Mouse (Mus musculus): ENCODE results near the gene Gm45837. TPM values are rescaled to one million over a fixed set of nuclear protein-coding genes. Genes with fewer than 3 reads are reported as not detected.

Gene Gm45837
- polyA plus RNA-seq (2015; fragmentation: Nextera tagmentation; extraction: Ambion mirVana) = 4.0 TPM in 1 of 2 replicates, not detected in the other

DNA sequence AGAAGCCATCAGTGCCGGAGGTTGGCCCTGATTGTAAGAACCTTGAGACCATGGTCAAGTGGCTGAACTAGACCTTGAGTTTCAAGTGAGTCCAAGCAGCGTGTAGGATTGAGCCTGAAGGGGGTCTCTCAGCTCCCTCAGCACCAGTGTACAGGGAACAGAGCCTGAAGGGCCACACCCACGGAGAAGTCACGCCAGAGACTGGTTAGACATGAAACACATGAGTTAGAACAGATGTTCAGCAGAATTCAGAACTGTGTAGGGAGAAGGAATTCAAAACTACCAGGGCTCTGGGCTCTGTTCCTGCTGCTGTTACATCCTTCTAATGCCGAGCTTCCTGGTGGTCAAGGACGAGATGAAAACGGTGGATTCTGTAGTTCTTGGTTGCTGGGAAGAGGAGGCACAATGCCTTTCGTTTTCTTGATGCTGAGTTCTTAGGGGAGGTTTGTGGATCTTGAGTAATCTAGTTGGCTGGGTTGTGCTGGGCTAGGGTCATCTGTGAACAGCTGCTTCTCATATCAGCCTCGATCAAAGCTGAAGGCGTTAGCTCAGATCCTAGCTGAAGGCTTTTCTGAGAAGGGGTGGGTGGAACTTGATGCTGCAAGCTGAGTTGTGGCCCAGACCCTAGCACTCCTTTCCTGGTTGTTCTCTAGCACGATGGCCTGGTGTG lies at the start of gene Gm45837:
TSS of gene Gm45837 (plus strand) at position 620 of the 670 bp plus-strand sequence.
- H3K4me3 ChIP-seq (ENCODE audit: low read depth, low read length) = no peak within 1 kb of the TSS
- peaks cover 12% of the 10 kb centered on the region for H3K36me3 ChIP-seq (ENCODE audit: control insufficient read depth, insufficient read depth)
- H3K27ac ChIP-seq (ENCODE audit: low read length) = no peak within 1 kb of the TSS
- WGBS (ENCODE audit: insufficient replicate concordance) = 58% methylated on average over 11 of the region's 11 CpGs
- no peak for ATAC-seq (ENCODE audit: low read depth)
- H3K4me1 ChIP-seq (ENCODE audit: control insufficient read depth, low read depth, low read length) = peaks cover 11% of the 10 kb centered on the region
- no peaks in the 10 kb centered on the region for H3K27me3 ChIP-seq (ENCODE audit: control insufficient read depth, insufficient read depth, low read depth, low read length)
- H3K4me2 ChIP-seq (ENCODE audit: low read depth, low read length) = no peak within 1 kb of the TSS
- H3K9me3 ChIP-seq (replicated peaks; ENCODE audit: control insufficient read depth, low read length) = no peaks in the 10 kb centered on the region
- H3K9ac ChIP-seq (ENCODE audit: low read depth, low read length) = no peak within 1 kb of the TSS

DNA sequence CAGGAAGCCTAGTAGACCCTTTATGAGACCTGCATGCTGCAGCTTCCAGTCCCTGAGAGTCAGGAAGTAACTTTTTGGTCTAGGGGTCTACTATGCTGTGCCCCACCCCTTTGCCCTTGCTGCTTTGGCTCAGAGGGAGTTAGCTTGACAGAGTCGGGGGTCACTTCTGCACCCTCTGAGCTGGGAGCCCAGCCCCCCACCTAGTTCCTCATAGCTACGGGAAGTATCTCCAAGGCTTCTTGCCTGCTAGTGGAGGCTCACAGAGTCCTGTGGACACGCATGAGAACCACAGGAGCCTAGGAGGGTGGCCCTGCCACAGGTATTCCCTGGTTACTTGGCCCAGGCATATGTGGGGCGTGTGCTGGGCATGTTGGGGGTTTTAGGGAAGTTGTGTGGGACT lies 49.7 kb upstream of the Gm45837 start:
- WGBS (ENCODE audit: insufficient replicate concordance) = 34% methylated on average over 4 of the region's 4 CpGs

DNA sequence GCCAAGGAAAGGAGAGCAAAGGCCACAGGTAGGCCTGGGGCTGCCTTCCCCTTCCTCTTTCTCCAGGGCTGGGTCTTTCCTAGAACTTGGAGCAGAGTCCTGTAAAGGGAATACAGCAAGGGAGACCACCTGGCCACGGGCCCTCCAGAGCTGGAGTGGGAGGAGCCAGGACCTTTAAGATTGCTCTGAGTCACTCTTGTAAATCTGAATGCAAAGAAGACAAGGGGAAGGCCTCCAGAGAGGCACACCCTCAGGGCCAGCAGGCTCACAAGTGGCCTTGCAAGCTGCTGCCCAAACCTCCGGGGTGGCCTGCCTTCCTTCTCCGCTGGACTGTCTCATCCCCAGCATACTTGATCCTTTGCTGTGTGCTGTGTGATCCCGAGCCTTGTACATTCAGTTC lies 48.9 kb upstream of the Gm45837 start:
- WGBS (ENCODE audit: insufficient replicate concordance) = 45% methylated on average over 4 of the region's 4 CpGs
- no peaks in the 10 kb centered on the region for H3K36me3 ChIP-seq (ENCODE audit: control insufficient read depth, insufficient read depth)

More for the DNA sequence above, 49.7 kb upstream of the Gm45837 start:
- H3K36me3 ChIP-seq (ENCODE audit: control insufficient read depth, insufficient read depth) = no peaks in the 10 kb centered on the region
- no peaks in the 10 kb centered on the region for H3K27me3 ChIP-seq (ENCODE audit: control insufficient read depth, insufficient read depth, low read depth, low read length)
- no peaks in the 10 kb centered on the region for H3K9me3 ChIP-seq (replicated peaks; ENCODE audit: control insufficient read depth, low read length)
- H3K4me3 ChIP-seq (ENCODE audit: low read depth, low read length) = no peak overlapping the region
- no peak overlapping the region; the same call in none of the 2 replicates for H3K27ac ChIP-seq (ENCODE audit: low read length)
- no peak for ATAC-seq (ENCODE audit: low read depth)
- H3K9ac ChIP-seq (ENCODE audit: low read depth, low read length) = no peak overlapping the region
- H3K4me2 ChIP-seq (ENCODE audit: low read depth, low read length) = peak overlapping the region; percentile 28; the same call in 1 of the 2 replicates
- peaks cover 16% of the 10 kb centered on the region for H3K4me1 ChIP-seq (ENCODE audit: control insufficient read depth, low read depth, low read length)

DNA sequence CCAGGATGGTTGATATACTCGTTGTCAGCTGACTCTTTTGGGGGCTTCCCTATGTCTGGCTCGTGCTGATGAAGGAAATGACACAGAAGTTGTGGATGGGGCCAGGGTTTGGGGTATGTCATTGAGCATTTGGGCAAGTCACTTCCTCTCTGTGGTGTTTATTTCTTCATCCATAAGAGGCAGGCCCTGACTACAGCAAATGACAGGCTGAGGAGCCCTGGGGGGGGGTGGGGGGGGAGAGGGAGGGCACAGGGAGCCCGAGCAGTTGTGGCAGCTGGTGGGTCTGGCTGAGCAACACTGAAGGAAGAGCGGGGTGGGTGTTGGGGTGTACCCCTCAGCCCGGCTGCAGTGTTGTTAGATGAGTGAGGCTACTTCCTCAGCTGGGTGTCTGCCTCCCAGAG lies 47.9 kb upstream of the Gm45837 start:
- 26% methylated on average over 5 of the region's 5 CpGs for WGBS (ENCODE audit: insufficient replicate concordance)
- H3K36me3 ChIP-seq (ENCODE audit: control insufficient read depth, insufficient read depth) = no peaks in the 10 kb centered on the region
- no peaks in the 10 kb centered on the region for H3K27me3 ChIP-seq (ENCODE audit: control insufficient read depth, insufficient read depth, low read depth, low read length)
- H3K4me2 ChIP-seq (ENCODE audit: low read depth, low read length) = no peak overlapping the region
- H3K9me3 ChIP-seq (replicated peaks; ENCODE audit: control insufficient read depth, low read length) = no peaks in the 10 kb centered on the region
- H3K4me1 ChIP-seq (ENCODE audit: control insufficient read depth, low read depth, low read length) = peaks cover 8% of the 10 kb centered on the region
- peak; percentile 39; the same call in 1 of the 2 replicates for ATAC-seq (ENCODE audit: low read depth)
- H3K27ac ChIP-seq (ENCODE audit: low read length) = peak overlapping the region; percentile 65; the same call in 1 of the 2 replicates
- 0 out of 2 replicates have a peak overlapping the region, but pooled peaks have one; percentile 25 for H3K4me3 ChIP-seq (ENCODE audit: low read depth, low read length)
- H3K9ac ChIP-seq (ENCODE audit: low read depth, low read length) = no peak overlapping the region

More for the DNA sequence above, 48.9 kb upstream of the Gm45837 start:
- Histone ChIP-seq H3K4me1 (ENCODE audit: control insufficient read depth, low read depth, low read length) (peaks cover 11% of the 10 kb centered on the region), H3K9me3 (replicated peaks; ENCODE audit: control insufficient read depth, low read length) (no peaks in the 10 kb centered on the region), H3K4me2 (ENCODE audit: low read depth, low read length) (peak overlapping the region; percentile 28; the same call in 1 of the 2 replicates), H3K9ac (ENCODE audit: low read depth, low read length) (no peak overlapping the region; the same call in 1 of the 2 replicates), H3K27me3 (ENCODE audit: control insufficient read depth, insufficient read depth, low read depth, low read length) (no peaks in the 10 kb centered on the region), H3K4me3 (ENCODE audit: low read depth, low read length) (peak overlapping the region; percentile 25), H3K27ac (ENCODE audit: low read length) (peak overlapping the region; percentile 46; the same call in 1 of the 2 replicates)
- ATAC-seq (ENCODE audit: low read depth) = no peak

DNA sequence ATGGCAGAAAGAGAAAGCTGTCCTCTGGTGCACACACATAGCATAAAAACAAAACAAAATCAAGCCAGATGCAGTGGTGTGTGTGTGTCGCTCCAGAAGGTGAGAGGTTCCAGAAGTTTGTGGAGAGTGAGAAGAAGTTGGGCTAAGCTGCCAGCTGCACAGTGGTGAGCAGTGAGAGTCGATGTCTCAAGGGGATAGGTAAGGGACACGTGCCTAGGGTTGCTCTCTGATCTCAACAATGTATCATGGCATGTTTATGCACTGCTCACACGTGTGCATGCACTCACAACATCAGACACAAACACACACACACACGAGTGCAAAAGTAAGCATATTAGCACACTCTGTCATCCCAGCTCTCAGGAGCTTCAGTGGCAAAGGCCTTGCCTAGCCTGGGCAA lies 46.8 kb upstream of the Gm45837 start:
- H3K4me3 ChIP-seq (ENCODE audit: low read depth, low read length) = no peak overlapping the region
- 59% methylated on average over 5 of the region's 5 CpGs for WGBS (ENCODE audit: insufficient replicate concordance)
- no peaks in the 10 kb centered on the region for H3K9me3 ChIP-seq (replicated peaks; ENCODE audit: control insufficient read depth, low read length)
- peaks cover 14% of the 10 kb centered on the region for H3K4me1 ChIP-seq (ENCODE audit: control insufficient read depth, low read depth, low read length)
- H3K36me3 ChIP-seq (ENCODE audit: control insufficient read depth, insufficient read depth) = no peaks in the 10 kb centered on the region
- ATAC-seq (ENCODE audit: low read depth) = no peak
- H3K4me2 ChIP-seq (ENCODE audit: low read depth, low read length) = no peak overlapping the region
- H3K9ac ChIP-seq (ENCODE audit: low read depth, low read length) = no peak overlapping the region
- peak overlapping the region; percentile 65; the same call in 1 of the 2 replicates for H3K27ac ChIP-seq (ENCODE audit: low read length)
- no peaks in the 10 kb centered on the region for H3K27me3 ChIP-seq (ENCODE audit: control insufficient read depth, insufficient read depth, low read depth, low read length)

DNA sequence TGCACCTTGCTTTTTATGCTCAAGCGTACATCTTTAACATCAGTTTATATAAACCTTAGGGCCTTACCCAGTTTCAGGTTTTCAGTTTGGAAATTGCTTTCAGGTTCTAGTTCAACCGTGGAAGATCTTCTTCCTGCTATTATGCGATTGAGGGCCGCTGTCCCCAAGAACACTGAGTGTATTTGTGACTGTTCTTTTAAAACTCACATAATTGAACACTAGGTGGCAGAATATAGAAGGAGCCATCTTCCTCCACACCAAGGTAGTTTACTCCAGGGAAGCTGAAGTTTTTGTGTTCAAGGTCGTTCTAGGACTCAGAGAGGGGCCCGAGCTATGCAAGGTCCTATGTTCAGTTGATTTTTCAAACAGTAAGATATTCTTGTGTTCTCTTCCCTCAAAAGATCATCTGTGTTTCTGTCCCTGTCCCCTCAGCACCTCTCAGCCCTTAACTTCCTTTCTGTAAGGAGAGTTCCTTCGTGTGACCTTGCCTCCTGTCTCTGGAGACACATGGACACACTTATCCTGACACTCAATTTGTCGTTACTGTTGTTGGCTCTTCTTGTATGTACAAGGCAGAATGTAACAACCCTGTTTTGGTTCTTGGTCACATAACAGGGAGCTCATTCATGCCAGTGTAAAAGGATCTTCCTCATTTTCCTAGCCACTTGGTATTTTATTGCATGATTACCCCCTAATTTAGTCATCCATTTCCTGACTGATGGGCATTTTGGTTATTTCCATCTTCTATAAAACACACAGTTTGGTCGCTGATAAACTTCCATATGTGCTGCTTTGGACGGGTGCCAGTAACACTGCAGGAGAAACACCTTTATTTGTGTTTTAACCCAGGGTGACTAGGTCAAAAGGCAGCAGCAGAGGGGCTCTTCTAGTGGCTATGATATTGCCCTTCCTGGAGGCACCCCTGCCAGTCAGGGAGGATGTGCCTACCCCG lies 42.5 kb upstream of the Gm45837 start:
- Histone ChIP-seq H3K9me3 (replicated peaks; ENCODE audit: control insufficient read depth, low read length) (no peaks in the 10 kb centered on the region), H3K27ac (ENCODE audit: low read length) (no peak overlapping the region), H3K9ac (ENCODE audit: low read depth, low read length) (no peak overlapping the region), H3K4me1 (ENCODE audit: control insufficient read depth, low read depth, low read length) (peaks cover 9% of the 10 kb centered on the region), H3K4me2 (ENCODE audit: low read depth, low read length) (no peak overlapping the region), H3K36me3 (ENCODE audit: control insufficient read depth, insufficient read depth) (0 out of 2 replicates have a peak, but pooled peaks cover 3% of the 10 kb centered on the region), H3K27me3 (ENCODE audit: control insufficient read depth, insufficient read depth, low read depth, low read length) (no peaks in the 10 kb centered on the region), H3K4me3 (ENCODE audit: low read depth, low read length) (no peak overlapping the region)
- WGBS (ENCODE audit: insufficient replicate concordance) = 41% methylated on average over 11 of the region's 11 CpGs
- no peak for ATAC-seq (ENCODE audit: low read depth)

DNA sequence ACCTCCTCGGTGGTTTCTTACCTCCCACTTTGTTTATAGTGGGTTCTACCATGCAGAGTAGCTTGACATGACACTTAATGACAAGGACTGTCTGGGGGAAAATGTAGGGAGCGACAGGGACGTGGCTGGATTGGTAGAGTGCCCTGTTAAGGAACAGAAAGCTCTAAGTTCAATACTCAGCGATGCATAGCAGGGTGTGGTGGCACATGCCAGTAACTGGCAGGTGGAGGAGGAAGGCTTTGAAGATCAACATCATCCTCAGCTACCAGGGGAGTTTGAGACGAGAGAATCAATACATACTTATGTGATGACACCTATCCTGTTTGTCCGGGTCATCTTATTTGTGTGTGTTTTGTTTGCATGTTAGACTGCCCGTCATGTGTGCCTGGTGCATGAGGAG lies 41.0 kb upstream of the Gm45837 start:
- Histone ChIP-seq H3K9me3 (replicated peaks; ENCODE audit: control insufficient read depth, low read length) (no peaks in the 10 kb centered on the region), H3K4me2 (ENCODE audit: low read depth, low read length) (no peak overlapping the region), H3K27me3 (ENCODE audit: control insufficient read depth, insufficient read depth, low read depth, low read length) (no peaks in the 10 kb centered on the region), H3K36me3 (ENCODE audit: control insufficient read depth, insufficient read depth) (0 out of 2 replicates have a peak, but pooled peaks cover 3% of the 10 kb centered on the region), H3K9ac (ENCODE audit: low read depth, low read length) (no peak overlapping the region), H3K4me1 (ENCODE audit: control insufficient read depth, low read depth, low read length) (peaks cover 6% of the 10 kb centered on the region), H3K27ac (ENCODE audit: low read length) (no peak overlapping the region), H3K4me3 (ENCODE audit: low read depth, low read length) (no peak overlapping the region)
- ATAC-seq (ENCODE audit: low read depth) = no peak
- WGBS (ENCODE audit: insufficient replicate concordance) = 70% methylated on average over 7 of the region's 7 CpGs

DNA sequence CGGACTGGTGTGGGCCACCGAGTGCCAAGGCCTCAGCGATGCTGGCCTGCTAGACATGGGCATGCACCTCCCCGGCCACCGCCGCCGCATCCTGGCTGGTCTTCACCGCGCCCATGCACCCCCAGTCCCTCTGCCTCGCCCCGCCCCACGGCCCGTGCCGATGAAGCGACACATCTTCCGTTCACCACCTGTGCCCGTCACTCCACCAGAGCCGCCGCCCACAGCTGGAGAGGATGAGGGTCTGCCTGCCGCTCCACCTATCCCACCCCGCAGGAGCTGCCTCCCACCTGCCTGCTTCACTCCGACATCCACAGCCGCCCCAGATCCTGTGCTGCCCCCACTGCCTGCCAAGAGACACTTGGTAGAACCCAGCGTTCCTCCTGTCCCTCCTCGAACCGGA lies 37.6 kb upstream of the Gm45837 start:
- 88% methylated on average over 26 of the region's 26 CpGs for WGBS (ENCODE audit: insufficient replicate concordance)
- Histone ChIP-seq H3K27ac (ENCODE audit: low read length) (no peak overlapping the region), H3K27me3 (ENCODE audit: control insufficient read depth, insufficient read depth, low read depth, low read length) (no peaks in the 10 kb centered on the region), H3K9ac (ENCODE audit: low read depth, low read length) (no peak overlapping the region), H3K4me1 (ENCODE audit: control insufficient read depth, low read depth, low read length) (peaks cover 15% of the 10 kb centered on the region), H3K4me2 (ENCODE audit: low read depth, low read length) (no peak overlapping the region), H3K36me3 (ENCODE audit: control insufficient read depth, insufficient read depth) (peaks cover 6% of the 10 kb centered on the region; the same call in 1 of the 2 replicates), H3K4me3 (ENCODE audit: low read depth, low read length) (no peak overlapping the region), H3K9me3 (replicated peaks; ENCODE audit: control insufficient read depth, low read length) (no peaks in the 10 kb centered on the region)
- no peak for ATAC-seq (ENCODE audit: low read depth)
